Mouse (Mus musculus) MEL (cell line): ENCODE measurements at regions not wholly inside any gene's neighbourhood (a gene's known extent, or its start where the extent isn't known, plus 50 kb on each side); places are given as distances from the start of the nearest gene placed in this dataset.

Experiments
- CHD2 ChIP-seq: IDR thresholded peaks from 2 replicates; pipeline ENCODE4 v1.6.1; 2011; ENCODE audit warnings: low read length, improper control_type of control experiment
- CTCF ChIP-seq, 3 experiments: IDR thresholded peaks in 2 of 3; conservative IDR thresholded peaks in 1 of 3; 2 replicates each; pipeline ENCODE4 v1.5.1; 2011 to 2012; ENCODE audit warnings: low read length in 3 of 3, low read depth in 2 of 3, mild to moderate bottlenecking in 2 of 3, improper control_type of control experiment in 1 of 3, inconsistent platforms in 1 of 3, mixed read lengths in 1 of 3, moderate library complexity in 1 of 3; ENCODE audit not compliant: control insufficient read depth in 1 of 3, insufficient read depth in 1 of 3, poor library complexity in 1 of 3, severe bottlenecking in 1 of 3
- EP300 ChIP-seq, 2 experiments: IDR thresholded peaks; 2 replicates each; pipeline ENCODE4 v1.6.1; 2011; ENCODE audit warnings: improper control_type of control experiment in 2 of 2, low read length in 2 of 2, low read depth in 1 of 2, mild to moderate bottlenecking in 1 of 2
- GATA1 ChIP-seq: IDR thresholded peaks from 2 replicates; pipeline ENCODE4 v1.6.1; 2011; ENCODE audit warnings: low read depth, low read length, improper control_type of control experiment
- MAX ChIP-seq: IDR thresholded peaks from 2 replicates; pipeline ENCODE4 v1.6.1; 2011; ENCODE audit warnings: low read length, improper control_type of control experiment
- MAZ ChIP-seq: IDR thresholded peaks from 2 replicates; pipeline ENCODE4 v1.6.1; 2012; ENCODE audit warnings: low read depth, mild to moderate bottlenecking, inconsistent platforms, low read length, improper control_type of control experiment
- NRF1 ChIP-seq: IDR thresholded peaks from 2 replicates; pipeline ENCODE4 v1.6.1; 2014; ENCODE audit warnings: low read depth, mild to moderate bottlenecking, inconsistent platforms, low read length, improper control_type of control experiment, moderate library complexity; ENCODE audit not compliant: poor library complexity, insufficient read depth, severe bottlenecking
- POLR2A ChIP-seq, 2 experiments: IDR thresholded peaks; 2 replicates each; pipeline ENCODE4 v1.6.1; 2011 to 2012; ENCODE audit warnings: low read length in 2 of 2, mild to moderate bottlenecking in 2 of 2, control low read depth in 1 of 2, improper control_type of control experiment in 1 of 2, low read depth in 1 of 2, moderate library complexity in 1 of 2; ENCODE audit not compliant: control insufficient read depth in 1 of 2, insufficient read depth in 1 of 2, poor library complexity in 1 of 2
- TAL1 ChIP-seq: IDR thresholded peaks from 2 replicates; pipeline ENCODE4 v1.6.1; 2012; ENCODE audit warnings: mild to moderate bottlenecking, inconsistent platforms, low read length, moderate library complexity, mixed read lengths
- TBP ChIP-seq: IDR thresholded peaks from 2 replicates; pipeline ENCODE4 v1.8.0; 2011; ENCODE audit warnings: low read depth, low read length, improper control_type of control experiment
- USF2 ChIP-seq, 2 experiments: IDR thresholded peaks; 2 replicates each; pipeline ENCODE4 v1.6.1; 2011 to 2012; ENCODE audit warnings: improper control_type of control experiment in 2 of 2, low read length in 2 of 2, borderline replicate concordance in 1 of 2, inconsistent platforms in 1 of 2, low read depth in 1 of 2, mild to moderate bottlenecking in 1 of 2; ENCODE audit not compliant: insufficient read depth in 1 of 2

GRCm38 (mm10) chr10:34842015-34842504, 358.9 kb downstream of the Frk start:
- TF ChIP-seq NRF1, result no peak
- no peak for TF ChIP-seq CTCF (IDR thresholded peaks at IDR 0.05 in 2 of 3, conservative IDR thresholded peaks at IDR 0.05 in 1 of 3; ENCODE audit: control insufficient read depth in 1 of 3, insufficient read depth in 1 of 3, low read depth in 2 of 3, low read length in 3 of 3, poor library complexity in 1 of 3, severe bottlenecking in 1 of 3)
- TF ChIP-seq POLR2A (IDR thresholded peaks at IDR 0.05; ENCODE audit: control insufficient read depth in 1 of 2, insufficient read depth in 1 of 2, low read depth in 1 of 2, low read length in 2 of 2, poor library complexity in 1 of 2), result no peak
- no peak for TF ChIP-seq EP300 (IDR thresholded peaks at IDR 0.05; ENCODE audit: low read depth in 1 of 2, low read length in 2 of 2)
- no peak for TF ChIP-seq USF2 (IDR thresholded peaks at IDR 0.05; ENCODE audit: borderline replicate concordance in 1 of 2, insufficient read depth in 1 of 2, low read depth in 1 of 2, low read length in 2 of 2)
- TF ChIP-seq TBP, result no peak
- no peak for TF ChIP-seq TAL1
- no peak for TF ChIP-seq MAX
- no peak for TF ChIP-seq CHD2
- no peak for TF ChIP-seq MAZ
- TF ChIP-seq GATA1, result no peak
